Mouse (Mus musculus) inflammation-experienced regulatory T-cells, adult 6 months (primary cell): ENCODE measurements around the gene Aff3. TPM values are rescaled to one million over a fixed set of nuclear protein-coding genes. Genes with fewer than 3 reads are reported as not detected.

Experiments used
- ATAC-seq: one replicate; pipeline ENCODE4 v1.8.0; 2017
- polyA plus RNA-seq, 3 experiments: library from polyadenylated mRNA; unstranded; fragments of 100-300 nt; shearing (Covaris generic); gene quantifications; one replicate each; pipeline ENCODE4 v1.2.1; 2017

The Aff3 gene
- polyA plus RNA-seq, 3 experiments from 2014 or later, result 4.1 to 16.7 (median 15.5) TPM

GRCm38 (mm10) chr1:38536929-38537540, 127.7 kb downstream of the Aff3 start:
- ATAC-seq, result no peak

DNA sequence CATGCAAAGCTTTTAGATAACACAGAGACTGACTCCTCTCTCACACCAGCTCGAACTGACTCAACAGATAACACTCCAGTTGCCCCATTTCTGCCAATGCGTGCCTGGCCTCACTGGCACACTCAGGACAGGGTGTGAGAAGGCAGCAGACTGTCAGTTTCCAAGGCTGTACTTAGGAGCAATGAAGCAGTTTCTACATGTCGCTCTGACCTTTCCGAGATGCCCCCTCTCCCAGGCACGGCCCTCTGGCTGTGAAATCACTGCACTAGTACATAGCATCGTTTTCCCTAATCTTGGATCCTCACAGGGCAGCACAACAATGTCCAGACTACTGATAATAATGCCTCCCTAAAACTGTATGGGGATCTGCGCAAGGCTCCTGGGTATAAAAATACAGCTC, 132.2 kb downstream of the Aff3 start:
- no peak for ATAC-seq

GRCm38 (mm10) chr1:38528607-38529006, 136.1 kb downstream of the Aff3 start:
- ATAC-seq, result no peak

DNA sequence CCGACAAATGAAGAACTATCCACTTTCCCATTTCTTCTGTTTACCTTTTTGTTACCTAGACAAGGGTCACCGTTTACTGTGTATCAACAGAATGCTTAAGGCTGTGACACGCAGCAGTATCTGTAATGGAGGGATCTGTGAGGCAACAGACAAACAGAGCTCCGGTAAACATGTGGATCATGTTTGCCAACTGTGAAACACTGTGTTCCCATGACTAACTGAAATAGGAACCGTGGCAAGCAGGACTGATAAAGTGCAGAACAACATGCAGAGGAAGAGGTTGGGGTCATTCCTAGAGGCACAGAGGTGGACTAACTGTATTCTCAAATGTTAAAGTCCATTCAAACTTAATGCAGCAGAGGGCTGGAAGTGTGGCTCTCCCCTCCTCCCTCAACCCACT, 138.2 kb downstream of the Aff3 start:
- no peak for ATAC-seq

DNA sequence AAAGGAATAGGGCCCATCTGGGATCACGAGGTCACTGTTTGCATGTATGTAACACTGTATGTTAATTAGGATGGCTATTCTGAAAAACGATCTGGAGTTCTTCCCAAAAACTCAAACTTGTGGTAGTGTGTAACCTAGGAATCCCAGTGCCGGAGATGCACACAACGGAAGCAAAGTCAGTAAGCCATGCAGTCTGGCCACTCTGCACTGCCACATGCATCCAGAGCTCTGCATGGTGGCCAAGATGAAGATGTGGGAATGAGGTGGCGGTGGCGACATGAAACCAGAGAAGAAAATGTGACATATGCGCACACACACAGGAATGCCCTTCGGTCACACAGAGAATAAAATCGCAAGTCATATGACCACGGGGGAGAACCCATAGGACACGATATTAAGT, 143.1 kb downstream of the Aff3 start:
- ATAC-seq, result no peak

GRCm38 (mm10) chr1:38516225-38516624, 148.5 kb downstream of the Aff3 start:
- ATAC-seq, result no peak

DNA sequence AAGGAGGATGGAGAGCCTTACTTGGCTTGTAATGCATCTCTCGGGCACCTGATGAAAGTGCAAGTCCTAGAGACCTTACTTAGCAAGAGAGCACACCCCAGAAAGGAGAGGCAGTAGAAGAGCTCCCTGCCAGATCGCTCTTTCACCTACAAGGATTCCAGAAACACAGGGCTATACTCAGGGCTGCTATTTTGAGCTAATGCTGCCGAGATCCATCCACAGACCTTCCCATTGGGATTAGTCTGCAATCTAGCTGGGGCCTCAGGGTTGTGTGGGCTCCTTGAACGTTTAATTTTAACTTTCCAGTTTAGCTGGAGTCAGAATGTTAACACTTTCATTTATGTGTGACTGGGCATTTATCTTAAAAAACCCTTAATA, 150.1 kb downstream of the Aff3 start:
- no peak for ATAC-seq

- ATAC-seq, result no peak
These were observed 150.7 kb downstream of the Aff3 start for GRCm38 (mm10) chr1:38513970-38514633.

DNA sequence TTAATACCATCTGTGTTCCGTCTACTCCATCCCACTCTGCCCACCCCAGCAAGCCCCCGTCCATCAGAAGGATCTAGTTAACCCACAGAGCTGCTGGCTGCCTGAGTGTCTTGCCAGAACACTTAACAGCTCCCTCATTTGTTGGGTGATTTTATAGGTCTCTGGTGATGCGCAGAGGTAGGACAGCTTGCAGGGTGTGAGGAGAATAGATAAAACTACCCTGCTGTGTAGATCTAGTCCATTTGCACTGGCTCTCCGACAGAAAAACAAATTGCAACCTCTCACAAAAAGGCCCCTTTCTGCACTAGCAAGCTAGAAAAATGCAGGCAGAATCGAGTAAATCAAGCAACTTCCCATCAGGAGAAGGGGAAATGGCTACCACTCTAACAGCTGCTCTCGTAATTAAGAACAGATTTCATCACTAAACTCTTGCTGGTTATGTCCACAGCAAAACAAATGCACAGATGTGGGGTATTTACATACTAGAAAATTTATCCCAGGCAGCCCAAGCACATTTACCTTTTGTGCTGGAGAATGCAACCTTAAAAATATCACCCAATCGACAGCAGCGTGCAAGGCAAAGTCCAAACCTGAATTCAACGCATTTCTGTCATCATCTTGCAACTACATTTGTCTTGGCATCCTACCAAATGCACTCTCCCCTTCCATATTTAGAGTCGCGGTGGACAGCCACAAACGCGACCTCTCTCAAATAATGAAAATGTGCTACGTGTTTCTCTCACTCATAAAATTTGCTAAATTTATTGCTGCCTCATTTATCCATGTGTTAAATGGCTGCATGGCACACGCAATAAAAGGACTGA, 152.3 kb downstream of the Aff3 start:
- no peak for ATAC-seq

GRCm38 (mm10) chr1:38511076-38511475, 153.7 kb downstream of the Aff3 start:
- ATAC-seq, result no peak

DNA sequence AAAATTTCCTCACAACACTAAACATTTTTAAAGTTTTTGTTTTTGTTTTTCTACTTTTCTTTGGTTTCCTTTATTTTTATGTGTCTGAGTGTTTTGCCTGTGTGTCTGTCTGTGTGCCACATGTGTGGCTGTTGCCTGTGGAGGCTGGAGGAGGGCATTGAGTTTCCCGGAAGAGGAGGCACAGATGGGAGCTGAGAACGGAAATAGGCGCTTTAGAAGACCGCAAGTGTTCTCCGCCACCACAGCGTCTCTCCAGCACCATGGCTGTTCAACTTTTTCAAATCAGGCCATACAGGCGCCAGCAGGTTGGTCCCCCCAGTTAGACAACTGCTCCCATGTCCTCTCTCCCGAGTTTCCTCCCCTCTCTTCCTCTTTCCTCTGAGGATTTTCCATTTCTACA, 155.5 kb downstream of the Aff3 start:
- ATAC-seq, result no peak

GRCm38 (mm10) chr1:38507636-38508179, 157.0 kb downstream of the Aff3 start:
- no peak for ATAC-seq

DNA sequence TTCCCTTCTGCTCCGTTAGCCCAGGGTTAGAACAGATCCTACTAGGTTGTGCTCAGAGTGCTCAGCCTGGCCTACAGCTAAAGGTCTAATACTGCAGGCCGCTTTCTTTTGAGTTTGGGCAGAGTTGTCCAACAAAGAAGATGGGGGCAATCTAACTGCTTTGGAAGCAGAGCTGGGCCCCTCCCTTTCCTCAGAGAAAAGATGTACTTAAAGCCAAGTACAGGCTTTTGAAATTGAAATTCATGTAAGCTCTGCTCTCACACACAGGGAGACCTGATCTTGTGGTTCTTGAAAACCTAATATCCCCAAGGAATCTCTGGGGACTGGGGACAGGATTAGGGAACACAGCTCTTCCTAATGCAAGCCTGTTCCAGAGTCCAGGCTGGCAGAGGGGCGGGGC, 158.4 kb downstream of the Aff3 start:
- ATAC-seq, result no peak

GRCm38 (mm10) chr1:38503431-38504089, 161.2 kb downstream of the Aff3 start:
- no peak for ATAC-seq

DNA sequence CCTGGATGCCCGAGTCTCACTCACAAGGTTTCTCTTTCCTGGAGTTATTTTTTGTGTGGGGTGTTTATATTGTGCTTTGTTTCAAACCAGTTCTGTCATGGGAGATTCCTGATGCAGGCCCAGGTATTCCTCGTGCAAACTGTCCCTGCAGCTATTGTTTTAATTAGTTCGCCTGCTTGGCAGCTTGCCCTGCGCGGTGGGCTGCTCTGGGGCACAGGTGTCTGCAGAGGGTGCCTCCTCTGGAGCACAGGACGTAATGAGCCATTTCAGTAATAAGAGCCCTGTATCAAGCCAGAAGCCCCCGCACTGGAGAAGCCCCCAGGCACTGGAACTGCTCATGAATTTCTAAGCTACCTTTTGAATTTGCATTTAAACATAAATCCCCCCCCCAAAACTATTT, 162.0 kb downstream of the Aff3 start:
- no peak for ATAC-seq

GRCm38 (mm10) chr1:38501231-38501630, 163.5 kb downstream of the Aff3 start:
- no peak for ATAC-seq

GRCm38 (mm10) chr1:38499500-38499899, 165.3 kb downstream of the Aff3 start:
- no peak for ATAC-seq

DNA sequence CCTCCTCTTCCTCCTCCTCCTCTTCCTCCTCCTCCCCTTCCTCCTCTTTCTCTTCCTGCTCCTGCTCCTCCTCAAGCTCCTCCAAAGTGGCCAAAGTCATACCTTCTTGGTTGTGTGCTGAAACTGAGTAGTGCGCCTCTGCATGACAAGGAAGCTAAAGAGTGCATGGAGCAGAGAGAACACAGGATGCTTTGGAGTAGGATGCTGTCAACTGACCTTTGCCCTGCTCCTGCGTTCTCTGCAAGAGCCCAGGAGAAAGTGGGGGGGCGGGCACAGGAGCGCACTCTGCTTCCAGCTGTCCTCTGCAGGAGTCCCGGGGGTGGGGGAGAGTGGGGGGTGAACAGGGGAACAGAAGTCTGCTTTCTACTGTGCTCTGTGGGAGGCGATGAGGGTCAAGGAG, 167.2 kb downstream of the Aff3 start:
- ATAC-seq, result no peak

- no peak for ATAC-seq
These were observed 167.7 kb downstream of the Aff3 start for GRCm38 (mm10) chr1:38496886-38497528.

DNA sequence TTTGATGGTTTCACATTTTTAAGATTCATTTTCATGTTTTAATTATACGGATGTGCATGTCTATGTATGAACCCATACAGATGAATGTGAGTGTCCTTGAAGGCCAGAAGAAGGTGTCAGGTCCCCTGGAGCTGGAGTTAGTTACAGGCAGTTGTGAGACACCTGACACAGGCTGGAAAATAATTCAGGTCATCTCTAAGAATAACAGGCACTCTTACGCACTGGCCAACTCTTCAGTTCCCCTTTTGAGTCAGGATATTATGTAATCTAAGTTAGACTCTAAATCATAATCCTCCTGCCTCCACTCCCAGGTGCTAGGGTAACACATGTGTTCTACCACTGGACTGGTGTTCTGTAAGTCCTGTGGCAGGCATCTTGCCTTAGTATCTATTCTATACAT, 169.5 kb downstream of the Aff3 start:
- no peak for ATAC-seq

DNA sequence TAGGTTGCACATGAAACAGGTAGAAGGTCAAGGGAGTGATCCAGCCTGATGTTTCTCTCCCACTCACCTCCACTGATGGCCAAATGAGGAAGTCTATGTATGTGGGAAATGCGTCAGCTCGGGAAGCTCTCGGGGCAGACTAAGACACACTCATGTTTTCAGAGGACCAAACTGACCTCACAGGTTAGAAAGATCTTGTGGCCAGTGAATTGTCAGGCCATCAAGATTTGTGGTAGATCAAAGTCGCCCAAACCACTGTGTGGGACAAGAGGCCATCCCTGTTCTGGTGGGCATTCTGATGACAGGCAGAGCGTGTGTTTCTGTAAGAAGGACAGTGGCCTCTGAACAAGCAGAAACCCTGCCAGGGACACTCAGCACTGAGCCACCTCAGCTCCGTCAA, 175.0 kb downstream of the Aff3 start:
- no peak for ATAC-seq

GRCm38 (mm10) chr1:38488667-38489210, 176.0 kb downstream of the Aff3 start:
- ATAC-seq, result no peak
